Mouse (Mus musculus) hindbrain, embryonic 14.5 days (tissue): ENCODE results near the gene Tceal3. TPM values are rescaled to one million over a fixed set of nuclear protein-coding genes. Genes with fewer than 3 reads are reported as not detected.

Experiments
- polyA plus RNA-seq: library from polyadenylated mRNA; unstranded; fragments of >200 nt; fragmentation: Nextera tagmentation; extraction: Ambion mirVana; gene quantifications from 2 replicates; pipeline ENCODE4 v1.2.1, GENCODE M21; 2014

Gene Tceal3
- polyA plus RNA-seq, 1 experiment from 2014 or later, result 43.0 TPM

Other genes starting within 250 kb of the Tceal3 start
- not detected in 2 replicates for gene Kir3dl1, start 72.8 kb upstream of the Tceal3 start, polyA plus RNA-seq
- not detected in 2 replicates for gene Kir3dl2, start 46.8 kb upstream of the Tceal3 start, polyA plus RNA-seq
- gene Tceal1, start 117.1 kb downstream of the Tceal3 start, polyA plus RNA-seq, result 24.6 and 24.9 TPM in 2 replicates
- gene Morf4l2, start 152.8 kb downstream of the Tceal3 start, polyA plus RNA-seq, result 545 and 593 TPM in 2 replicates
- 0.11 TPM in 1 of 2 replicates, not detected in the other for gene Glra4, start 189.3 kb downstream of the Tceal3 start, polyA plus RNA-seq
- gene Plp1, start 231.8 kb downstream of the Tceal3 start, polyA plus RNA-seq, result 11.9 and 12.3 TPM in 2 replicates